Mouse (Mus musculus) lung, postnatal 0 days (tissue): ENCODE measurements at regions not wholly inside any gene's neighbourhood (a gene's known extent, or its start where the extent isn't known, plus 50 kb on each side); places are given as distances from the start of the nearest gene placed in this dataset.

Experiments used
- CTCF ChIP-seq: IDR thresholded peaks from 2 replicates; pipeline ENCODE4 v1.5.1; 2016; ENCODE audit warnings: antibody characterized with exemption, mild to moderate bottlenecking
- EP300 ChIP-seq: IDR thresholded peaks from 2 replicates; pipeline ENCODE4 v1.6.1; 2016; ENCODE audit warnings: antibody characterized with exemption, mild to moderate bottlenecking, control low read depth

DNA sequence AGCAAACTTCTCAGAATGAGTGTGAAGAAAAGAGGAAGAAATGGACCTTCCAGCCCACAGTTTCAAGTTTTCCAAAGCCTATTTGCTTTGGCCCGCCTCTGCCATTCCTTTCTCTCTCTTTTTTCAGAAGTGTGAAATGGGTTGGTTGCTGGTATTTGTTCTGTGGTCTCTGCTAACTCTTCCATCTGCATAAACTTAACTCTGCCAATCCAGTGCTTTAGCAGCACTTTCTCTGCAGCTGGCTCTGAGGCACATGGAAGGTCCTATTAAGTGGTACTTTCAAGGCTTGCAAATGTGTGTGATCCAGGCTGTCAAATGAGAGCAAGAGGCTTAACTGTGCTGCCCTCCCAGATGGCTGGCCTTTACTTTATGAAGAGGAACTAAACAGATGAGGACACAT is 383.6 kb downstream of the Gm826 start:
- no peak for TF ChIP-seq CTCF
- TF ChIP-seq EP300: no peak
